Mouse (Mus musculus) gastrocnemius, adult 8-10 months (tissue): Measurements from ENCODE around the gene Dusp7. TPM values are rescaled to one million over a fixed set of nuclear protein-coding genes. Genes with fewer than 3 reads are reported as not detected.

Experiments
- DNase-seq, 2 experiments: peaks; one replicate each; pipeline ENCODE4 v3.0.0; 2022; ENCODE audit warnings: low spot score in 2 of 2
- total RNA-seq, 4 experiments: library from RNA; stranded (reverse); gene quantifications; 2 replicates each; pipeline ENCODE4 v1.2.4; 2022

The Dusp7 gene
- total RNA-seq, 4 experiments from 2014 or later, result 15.4 to 53.2 (median 35.0) TPM

GRCm38 (mm10) chr9:106420608-106421007, 52.2 kb downstream of the Dusp7 start:
- no peak for DNase-seq

DNA sequence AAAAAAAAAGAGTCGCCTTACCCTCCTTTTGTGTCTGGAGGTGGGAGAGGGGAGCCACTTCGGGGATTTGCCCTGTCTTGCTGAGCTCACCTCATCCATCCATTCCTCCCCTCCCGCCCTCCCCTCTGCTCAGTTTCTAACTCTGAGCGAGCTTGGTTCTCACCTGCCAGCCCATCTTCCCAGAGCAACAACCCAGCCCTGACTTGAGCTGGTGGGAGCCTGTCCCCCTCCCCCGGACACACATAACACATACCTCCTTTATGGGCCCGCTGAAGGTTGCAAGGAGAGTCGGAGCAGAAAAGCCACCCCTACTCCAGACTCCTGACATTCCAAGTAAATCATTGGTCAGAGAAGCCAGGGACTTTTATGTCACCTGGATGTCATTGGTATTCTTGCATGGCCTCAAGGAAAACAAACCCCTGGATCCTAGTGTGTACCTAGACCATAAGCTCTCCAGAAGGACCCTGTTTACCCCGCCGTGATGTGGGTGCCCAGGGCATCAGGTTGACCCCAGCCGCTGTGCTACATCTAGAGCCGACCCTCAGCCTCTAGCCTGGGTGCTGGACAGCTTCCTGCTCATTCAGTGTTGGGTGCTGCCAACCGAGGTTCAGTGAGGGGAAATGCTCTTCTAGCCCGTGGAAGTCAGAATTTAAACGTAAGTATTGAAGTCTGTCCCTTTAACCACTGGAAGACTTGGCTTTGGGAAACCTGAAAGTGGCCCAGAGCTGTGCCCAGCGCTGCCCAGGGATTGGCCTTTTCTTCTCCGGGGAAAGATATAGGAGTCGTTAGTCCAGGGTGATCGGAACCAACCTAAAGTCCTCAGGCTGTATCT, 52.8 kb downstream of the Dusp7 start:
- no peak for DNase-seq

- DNase-seq, result peak; percentile 67 to 74
Measured at GRCm38 (mm10) chr9:106421865-106422160, 53.4 kb downstream of the Dusp7 start.

Other genes with a start within 250 kb of the Dusp7 start
- gene Glyctk, start 210.5 kb upstream of the Dusp7 start, total RNA-seq, result 1 to 10 TPM in 1 of 4 experiments, under 1 TPM in 3; 0.61 to 1.5 (median 0.82) TPM
- gene Wdr82, start 197.7 kb upstream of the Dusp7 start, total RNA-seq, result 10 to 100 TPM; 15.4 to 25.2 (median 18.1) TPM
- 1 to 10 TPM; 2.3 to 4.5 (median 3.3) TPM for gene Ppm1m, start 168.9 kb upstream of the Dusp7 start, total RNA-seq
- gene Twf2, start 165.5 kb upstream of the Dusp7 start, total RNA-seq, result 100 to 1,000 TPM; 129 to 168 (median 143) TPM
- gene Tlr9, start 146.0 kb upstream of the Dusp7 start, total RNA-seq, result under 1 TPM in 3 of 4 experiments, not detected in 1; 0.10 to 0.43 (median 0.19) TPM
- 100 to 1,000 TPM; 175 to 200 (median 179) TPM for gene Alas1, start 120.0 kb upstream of the Dusp7 start, total RNA-seq
- 1 to 10 TPM in 3 of 4 experiments, under 1 TPM in 1; 0.99 to 1.7 (median 1.3) TPM for gene Poc1a, start 87.6 kb upstream of the Dusp7 start, total RNA-seq
- 100 to 1,000 TPM; 259 to 320 (median 274) TPM for gene Rpl29, start 60.8 kb downstream of the Dusp7 start, total RNA-seq
- gene Acy1, start 69.7 kb downstream of the Dusp7 start, total RNA-seq, result 10 to 100 TPM in 2 of 4 experiments, 1 to 10 TPM in 2; 6.2 to 13.0 (median 9.1) TPM
- 1 to 10 TPM; 2.1 to 3.8 (median 3.3) TPM for gene Abhd14b, start 78.8 kb downstream of the Dusp7 start, total RNA-seq
- 10 to 100 TPM; 15.2 to 17.8 (median 16.7) TPM for gene Abhd14a, start 79.0 kb downstream of the Dusp7 start, total RNA-seq
- 10 to 100 TPM; 49.9 to 70.6 (median 61.3) TPM for gene Pcbp4, start 84.7 kb downstream of the Dusp7 start, total RNA-seq
- under 1 TPM in 2 of 4 experiments, not detected in 2; 0.12 to 0.43 TPM for gene Gpr62, start 97.3 kb downstream of the Dusp7 start, total RNA-seq
- gene Rrp9, start 107.3 kb downstream of the Dusp7 start, total RNA-seq, result 10 to 100 TPM; 16.8 to 26.0 (median 20.8) TPM
- gene Parp3, start 108.3 kb downstream of the Dusp7 start, total RNA-seq, result 10 to 100 TPM; 61.1 to 71.7 (median 70.1) TPM
- gene Iqcf1, start 131.3 kb downstream of the Dusp7 start, total RNA-seq, result not detected
- gene Iqcf5, start 145.9 kb downstream of the Dusp7 start, total RNA-seq, result not detected
- gene Iqcf3, start 193.0 kb downstream of the Dusp7 start, total RNA-seq, result not detected
- not detected for gene Iqcf4, start 202.4 kb downstream of the Dusp7 start, total RNA-seq